Mouse (Mus musculus) gastrocnemius, postnatal 36 days (tissue): ENCODE results near the gene Acvr1b. TPM values are rescaled to one million over a fixed set of nuclear protein-coding genes. Genes with fewer than 3 reads are reported as not detected.
A peak's percentile ranks its signal among the peaks of the same experiment; 100 is the strongest.

Experiments used
- DNase-seq, 2 experiments: peaks; one replicate each; pipeline ENCODE4 v3.0.0; 2022
- intact Hi-C: fragments of 180-260 bp; cut with DNase I; formaldehyde crosslinking; loops from one replicate; pipeline ENCODE4 v1.15.1; 2025
- total RNA-seq, 2 experiments: library from RNA; stranded (reverse); gene quantifications; 2 replicates each; pipeline ENCODE4 v1.2.3; 2021

The Acvr1b gene
- total RNA-seq, 2 experiments from 2014 or later, result 32.4 to 36.5 TPM

GRCm38 (mm10) chr15:101223596-101223995 lies 49.7 kb downstream of the Acvr1b start:
- intact Hi-C loops, result loop anchor here (5.0 to 10.0 kb wide), 3 partner anchors 64 to 851 kb away; partner anchors contain the start of gene Eif4b
- DNase-seq, result no peak

GRCm38 (mm10) chr15:101224006-101224906 lies 50.4 kb downstream of the Acvr1b start, which contains the start of gene Grasp:
Grasp (plus strand) TSS chr15:101224188.
- intact Hi-C loops, result loop anchor here (5.0 to 10.0 kb wide), 3 partner anchors 63 to 851 kb away; partner anchors contain the start of gene Eif4b

GRCm38 (mm10) chr15:101224977-101225376 lies 51.1 kb downstream of the Acvr1b start:
- no peak for DNase-seq
- intact Hi-C loops, result loop anchor here (5.0 to 10.0 kb wide), 3 partner anchors 62 to 850 kb away; partner anchors contain the start of gene Eif4b

More at GRCm38 (mm10) chr15:101224006-101224906, 50.4 kb downstream of the Acvr1b start, which contains the start of gene Grasp:
- DNase-seq, result peak; percentile 90 to 91

DNA sequence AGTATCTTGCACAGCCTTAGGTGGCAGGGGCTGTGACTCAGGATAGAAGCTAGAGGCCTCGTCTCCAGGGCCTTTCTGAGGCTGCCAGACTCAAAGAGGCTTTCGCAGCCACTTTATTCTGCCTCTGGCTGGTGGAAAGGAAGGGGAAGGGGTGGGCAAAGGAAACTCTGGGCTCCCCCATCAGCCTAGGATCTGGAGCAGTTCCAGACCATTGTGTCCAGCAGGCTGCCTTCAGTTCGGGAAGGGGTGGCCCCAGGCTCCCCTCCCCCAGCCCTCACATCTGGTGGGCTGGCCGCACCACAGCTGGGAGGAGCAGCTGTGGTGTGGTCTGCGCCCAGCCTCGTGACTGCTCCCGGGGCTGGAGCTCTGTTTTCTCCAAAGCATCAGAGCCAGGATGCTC lies 54.1 kb downstream of the Acvr1b start:
- intact Hi-C loops, result loop anchor here (10.0 kb wide), 1 partner anchor 847 kb away; the partner anchor contains the start of gene Eif4b

DNA sequence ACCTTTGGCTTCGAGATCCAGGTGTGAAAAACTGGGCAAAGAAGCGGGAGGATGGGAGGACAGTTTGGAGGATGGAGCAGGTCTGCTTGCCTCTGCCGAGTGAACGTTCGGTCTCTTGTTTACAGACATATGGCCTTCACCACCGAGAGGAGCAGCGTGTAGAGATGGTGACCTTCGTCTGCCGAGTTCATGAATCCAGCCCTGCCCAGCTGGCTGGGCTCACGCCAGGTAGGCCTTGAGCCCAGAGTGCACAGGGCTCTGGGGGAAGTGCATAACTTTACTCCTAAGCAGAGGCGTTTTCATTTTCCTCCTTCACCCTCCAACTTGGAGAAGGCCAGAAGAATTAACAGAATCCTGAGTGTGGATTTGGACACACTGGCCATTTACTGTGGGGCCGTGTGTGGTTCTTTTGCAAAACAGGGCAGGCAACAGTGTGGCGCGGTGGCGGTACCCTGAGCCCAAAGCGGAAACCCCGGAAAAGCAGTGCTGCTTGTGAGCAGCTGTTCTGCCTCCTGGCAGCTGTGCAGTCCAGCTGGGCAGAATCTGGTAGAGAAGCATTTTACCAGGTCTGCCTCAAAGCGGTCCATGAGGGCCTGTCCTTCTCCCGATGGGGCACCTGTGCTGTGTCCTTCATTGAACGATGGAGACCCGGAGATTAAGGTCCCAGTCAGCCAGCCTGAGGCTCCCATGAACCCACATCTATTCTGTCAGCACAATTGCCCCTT lies 55.2 kb downstream of the Acvr1b start:
- intact Hi-C loops, result loop anchor here (10.0 kb wide), 1 partner anchor 846 kb away; the partner anchor contains the start of gene Eif4b
- peak; percentile 67 to 73 for DNase-seq

More for the DNA sequence above, 54.1 kb downstream of the Acvr1b start:
- peak; percentile 66 to 68 for DNase-seq

DNA sequence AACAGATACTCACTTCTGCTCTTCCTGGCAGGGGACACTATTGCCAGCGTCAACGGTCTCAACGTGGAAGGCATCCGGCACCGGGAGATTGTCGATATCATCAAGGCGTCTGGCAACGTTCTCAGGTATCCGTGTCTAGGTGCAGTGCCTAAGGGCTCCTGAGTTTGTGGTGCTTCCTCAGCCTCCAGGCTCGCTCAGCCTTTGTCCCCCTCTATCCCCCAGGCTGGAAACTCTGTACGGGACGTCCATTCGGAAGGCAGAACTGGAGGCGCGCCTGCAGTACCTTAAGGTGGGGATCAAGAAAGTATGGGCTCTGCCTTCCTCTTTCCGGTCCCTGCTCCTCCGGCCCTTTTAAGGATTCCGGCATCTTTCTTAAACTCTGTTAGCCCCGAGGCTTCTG lies 56.6 kb downstream of the Acvr1b start:
- no peak for DNase-seq
- intact Hi-C loops, result no loop called here

DNA sequence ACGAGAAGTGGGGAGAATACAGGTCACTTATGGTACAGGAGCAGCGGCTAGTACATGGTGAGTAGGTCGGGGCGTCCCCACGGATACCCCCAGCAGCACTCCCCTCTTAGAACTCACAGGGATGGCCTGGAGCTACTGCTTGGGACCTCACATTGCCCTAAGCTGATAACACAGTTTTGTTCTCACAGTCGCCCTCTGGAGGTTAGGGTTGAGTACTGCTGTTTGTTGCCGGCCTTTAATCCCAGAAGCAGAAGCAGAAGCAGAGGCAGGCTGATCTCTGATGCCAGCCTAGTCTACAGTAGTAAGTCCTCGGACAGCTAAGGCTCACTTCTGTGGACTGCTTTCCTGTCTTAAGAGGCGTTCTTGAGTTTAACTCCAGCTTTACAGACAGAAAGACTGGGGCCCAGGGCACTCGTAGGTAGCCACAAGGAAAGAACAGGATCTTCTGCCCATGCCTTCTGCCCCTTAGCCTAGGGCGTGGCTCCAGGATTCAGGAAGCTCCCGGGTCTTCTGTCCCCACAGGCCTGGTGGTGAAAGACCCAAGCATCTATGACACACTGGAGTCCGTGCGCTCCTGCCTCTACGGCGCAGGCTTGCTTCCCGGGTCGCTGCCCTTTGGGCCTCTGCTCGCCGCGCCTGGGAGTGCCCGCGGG lies 57.3 kb downstream of the Acvr1b start:
- DNase-seq, result no peak
- intact Hi-C loops, result no loop called here

DNA sequence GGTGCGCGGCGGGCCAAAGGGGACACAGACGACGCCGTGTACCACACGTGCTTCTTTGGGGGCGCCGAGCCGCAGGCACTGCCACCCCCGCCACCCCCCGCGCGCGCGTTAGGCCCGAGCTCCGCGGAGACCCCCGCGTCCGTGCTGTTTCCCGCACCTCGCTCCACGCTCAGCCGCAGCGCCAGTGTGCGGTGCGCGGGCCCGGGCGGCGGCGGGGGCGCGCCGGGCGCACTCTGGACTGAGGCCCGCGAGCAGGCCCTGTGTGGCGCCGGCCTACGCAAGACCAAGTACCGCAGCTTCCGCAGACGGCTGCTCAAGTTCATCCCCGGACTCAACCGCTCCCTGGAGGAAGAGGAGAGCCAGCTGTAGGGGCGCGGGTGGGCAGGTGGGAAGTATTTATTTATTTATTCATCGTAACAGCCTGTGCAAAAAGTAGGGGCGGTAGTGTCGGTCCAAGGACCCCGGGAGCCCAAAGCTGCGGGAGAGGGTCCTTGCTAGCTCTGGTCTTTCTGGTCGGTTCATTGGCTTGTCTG lies 57.8 kb downstream of the Acvr1b start:
- no peak for DNase-seq
- intact Hi-C loops, result no loop called here

DNA sequence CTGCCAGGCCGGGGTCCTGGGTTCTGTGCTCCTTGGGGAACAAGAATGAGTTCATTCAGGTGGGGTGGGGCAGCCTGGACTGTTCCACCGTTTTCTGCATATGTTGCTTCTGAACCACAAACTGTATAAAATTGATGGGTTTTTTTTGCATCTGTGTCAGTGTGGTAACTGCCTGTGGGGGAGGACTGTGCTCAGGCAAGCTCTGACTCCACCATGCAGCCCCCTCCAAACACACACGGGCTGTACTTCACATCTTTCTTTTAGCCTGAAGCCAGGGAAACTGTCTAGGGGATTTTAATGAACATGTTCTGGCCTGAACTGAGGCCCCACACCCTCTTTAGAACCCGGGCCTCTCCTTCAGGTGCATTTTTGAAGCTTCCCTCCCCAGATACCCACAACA lies 58.7 kb downstream of the Acvr1b start:
- intact Hi-C loops, result no loop called here
- no peak for DNase-seq

DNA sequence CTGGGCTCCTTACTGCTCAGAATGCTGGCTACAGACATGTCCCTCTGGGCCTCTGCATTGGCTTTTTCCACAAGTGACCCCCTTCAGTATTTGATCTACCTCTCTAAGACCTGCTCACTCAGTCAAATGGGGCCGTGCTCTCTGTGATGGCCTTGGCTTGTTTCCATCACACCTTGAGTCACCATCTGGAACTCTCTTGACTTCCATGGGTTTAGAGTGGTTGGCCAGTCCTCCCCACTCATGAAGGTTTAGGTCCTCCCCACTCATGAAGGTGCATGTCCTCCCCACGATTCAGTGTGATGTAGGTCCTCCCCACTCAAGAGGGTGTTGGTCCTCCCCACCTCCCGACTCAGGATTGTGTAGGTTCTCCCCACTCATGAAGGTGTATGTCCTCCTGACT lies 59.3 kb downstream of the Acvr1b start:
- DNase-seq, result no peak
- intact Hi-C loops, result no loop called here

DNA sequence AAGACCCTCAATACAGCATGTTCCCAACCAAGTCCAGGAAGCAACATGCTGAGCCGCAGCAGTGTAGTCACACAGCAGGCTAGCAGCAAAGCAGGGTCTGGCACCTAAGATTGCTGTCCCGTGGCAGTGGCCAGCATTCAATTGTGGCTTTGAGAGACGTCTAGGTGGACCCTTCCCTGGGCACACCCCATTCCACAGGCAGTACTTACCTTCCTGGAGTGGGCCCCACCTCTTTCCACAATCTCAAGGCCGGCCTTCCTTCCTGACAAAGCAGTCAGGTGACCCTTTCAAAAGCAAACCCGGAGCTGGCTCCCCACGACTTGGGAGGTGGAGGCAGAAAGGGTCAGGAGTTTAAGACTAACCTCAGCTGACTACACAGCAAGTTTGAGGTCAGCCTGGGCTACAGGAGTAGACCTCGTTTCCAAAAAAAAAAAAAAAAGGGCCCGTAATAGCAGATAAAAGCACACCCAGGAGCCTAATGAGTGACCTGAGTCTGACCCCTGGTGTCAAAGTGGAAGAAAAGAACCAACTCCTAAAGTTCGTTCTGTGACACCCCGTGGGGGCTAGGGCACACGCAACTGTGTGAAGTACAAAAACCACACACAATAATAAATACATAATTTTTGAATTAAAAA lies 59.9 kb downstream of the Acvr1b start:
- intact Hi-C loops, result no loop called here
- no peak for DNase-seq

GRCm38 (mm10) chr15:101234611-101235341 lies 60.9 kb downstream of the Acvr1b start:
- intact Hi-C loops, result no loop called here
- no peak for DNase-seq

DNA sequence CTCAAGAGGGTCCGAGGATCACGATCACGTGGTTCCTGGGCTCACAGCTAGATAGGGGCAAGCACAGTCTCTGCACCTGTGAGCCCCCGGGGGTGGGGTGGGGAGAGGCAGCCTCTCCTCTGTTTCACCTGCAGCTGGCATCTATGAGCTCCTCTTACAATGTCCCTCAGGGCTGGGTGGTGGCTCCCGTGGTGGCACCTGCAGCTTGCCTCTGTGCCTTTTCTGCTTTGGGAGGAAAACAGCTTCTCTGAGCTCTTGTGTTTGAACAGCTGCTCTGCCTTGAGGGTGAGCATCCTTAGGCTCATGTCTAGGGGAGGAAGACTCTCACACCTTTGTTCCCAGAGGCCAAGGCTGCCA lies 61.5 kb downstream of the Acvr1b start:
- intact Hi-C loops, result no loop called here
- no peak for DNase-seq

DNA sequence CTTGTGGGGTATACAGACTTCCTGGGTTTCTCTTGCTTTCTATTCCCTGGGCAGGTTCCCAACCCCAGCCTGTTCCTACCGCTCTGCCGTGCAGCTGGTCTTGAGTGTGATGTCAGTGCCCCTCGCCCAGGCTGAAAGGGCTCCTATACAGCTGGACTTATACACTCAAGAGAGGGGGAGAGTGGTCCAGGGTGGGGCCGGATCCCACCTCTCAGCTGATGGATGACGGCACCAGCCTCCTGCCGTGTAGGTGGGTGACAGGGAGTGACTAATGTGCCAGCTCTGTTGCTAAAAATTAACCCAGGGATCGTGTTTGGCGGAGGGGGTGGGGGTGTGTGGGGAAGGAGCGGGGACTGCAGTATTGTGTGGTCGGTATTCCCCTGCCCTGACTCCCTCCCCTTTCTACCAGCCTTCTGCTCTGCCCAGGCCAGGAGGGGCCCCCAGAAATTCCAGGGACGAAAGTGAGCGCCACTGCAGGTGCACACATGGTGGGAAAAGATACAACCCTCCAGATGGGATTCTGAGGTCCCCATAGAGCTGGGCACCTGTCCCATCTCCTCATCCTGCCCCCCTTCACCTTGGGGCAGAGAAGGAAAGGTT lies 62.0 kb downstream of the Acvr1b start:
- DNase-seq, result no peak
- intact Hi-C loops, result loop anchor here (2.0 kb wide), 1 partner anchor 15 kb away; no protein-coding TSS in a partner anchor

- intact Hi-C loops, result loop anchor here (2.0 kb wide), 1 partner anchor 16 kb away; no protein-coding TSS in a partner anchor
- DNase-seq, result peak; percentile 70
Observed at GRCm38 (mm10) chr15:101236878-101237277, 63.0 kb downstream of the Acvr1b start.

DNA sequence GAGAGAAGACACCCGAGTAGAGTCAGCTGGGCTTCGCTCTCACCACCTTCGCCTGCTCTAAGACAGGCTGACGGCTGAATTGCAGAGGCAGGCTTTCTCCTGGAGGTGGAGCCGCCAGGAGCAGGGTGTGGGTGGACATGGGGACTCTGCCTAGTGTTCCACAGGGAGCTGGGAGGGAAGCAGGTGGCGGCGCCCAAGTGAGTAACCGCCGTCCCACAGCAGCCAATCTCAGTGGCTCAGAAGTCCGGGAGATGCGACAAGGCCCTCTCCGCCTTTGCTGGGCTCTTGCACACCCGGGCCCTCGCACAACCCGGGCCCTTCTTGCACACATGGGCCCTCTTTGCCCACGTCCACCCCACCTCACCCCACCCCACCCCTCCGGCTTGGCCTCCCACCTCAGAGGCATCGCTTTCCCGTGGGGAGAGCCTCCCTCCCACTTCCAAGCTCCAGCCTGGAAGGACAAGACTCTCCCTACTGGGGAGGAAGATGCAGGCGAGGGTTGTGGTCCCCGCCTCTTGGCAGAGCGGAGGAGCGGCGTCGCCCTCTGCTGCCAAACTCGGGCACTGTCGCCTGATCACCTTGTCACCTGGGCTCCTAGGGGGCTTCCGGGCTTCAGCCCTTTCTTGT lies 65.1 kb downstream of the Acvr1b start:
- DNase-seq, result no peak
- intact Hi-C loops, result loop anchor here (2.0 kb wide), 1 partner anchor 74 kb away; no protein-coding TSS in a partner anchor

DNA sequence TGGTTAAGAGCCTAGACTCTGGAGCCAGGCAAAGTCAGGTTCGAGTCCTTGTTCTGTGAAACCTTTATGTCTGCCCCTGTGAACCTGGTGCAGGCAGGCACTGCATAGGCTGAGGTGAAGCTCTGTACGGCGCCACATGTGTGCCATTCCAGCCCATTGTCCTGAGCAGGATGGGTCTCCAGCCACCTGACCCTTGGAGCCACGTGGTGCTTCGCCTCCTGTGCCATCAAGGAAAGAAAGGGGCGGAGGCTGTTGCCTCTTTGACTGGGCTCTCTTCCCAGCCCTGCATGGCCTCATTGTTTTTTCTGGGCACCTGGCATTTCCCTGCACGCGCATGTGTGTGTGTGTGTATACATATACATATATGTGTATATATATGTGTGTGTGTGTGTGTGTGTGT lies 66.0 kb downstream of the Acvr1b start:
- DNase-seq, result no peak
- intact Hi-C loops, result loop anchor here (2.0 kb wide), 2 partner anchors 43 to 73 kb away; no protein-coding TSS in a partner anchor

DNA sequence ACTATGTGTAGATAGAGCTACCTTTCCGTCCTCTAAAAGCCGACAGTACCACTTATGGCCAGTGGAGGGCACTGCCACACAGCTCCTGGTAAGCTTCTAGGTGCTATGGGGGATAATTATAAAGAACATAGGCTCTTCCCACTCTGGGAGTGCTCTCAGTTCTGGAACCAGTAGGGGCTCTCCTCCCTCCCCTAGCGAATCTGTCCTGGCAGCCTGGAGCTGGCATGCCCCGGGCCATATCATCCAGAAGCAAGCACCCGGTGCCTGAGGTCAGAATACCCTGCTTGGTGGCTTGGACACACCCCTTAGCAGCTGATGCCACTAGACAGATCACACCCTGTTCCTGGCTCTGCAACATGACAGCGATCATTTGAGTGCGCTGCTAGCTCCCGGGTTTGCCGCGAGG lies 66.9 kb downstream of the Acvr1b start:
- peak; percentile 80 to 84 for DNase-seq
- intact Hi-C loops, result loop anchor here (2.0 kb wide), 1 partner anchor 42 kb away; no protein-coding TSS in a partner anchor
